Mouse (Mus musculus) G1E (cell line): Measurements from ENCODE around the gene Fam20b.

Source experiments
- CTCF ChIP-seq: IDR thresholded peaks from 2 replicates; pipeline ENCODE4 v1.5.1; 2012; ENCODE audit warnings: low read depth, low read length, inconsistent platforms, mixed read lengths
- GATA1 ChIP-seq: IDR thresholded peaks from 2 replicates; pipeline ENCODE4 v1.6.1; 2012; ENCODE audit warnings: borderline replicate concordance, low read length, inconsistent platforms, mixed read lengths
- GATA2 ChIP-seq: IDR thresholded peaks from 2 replicates; pipeline ENCODE4 v1.6.1; 2012; ENCODE audit warnings: low read depth, low read length, inconsistent platforms, borderline replicate concordance
- POLR2AphosphoS5 ChIP-seq: IDR thresholded peaks from 2 replicates; pipeline ENCODE4 v1.6.1; 2012; ENCODE audit warnings: low read depth, low read length, inconsistent platforms; ENCODE audit not compliant: insufficient replicate concordance
- TAL1 ChIP-seq: conservative IDR thresholded peaks from 2 replicates; pipeline ENCODE4 v1.6.1; 2012; ENCODE audit warnings: low read depth, low read length, inconsistent platforms, mixed read lengths

GRCm38 (mm10) chr1:156727234-156728108 is 8.6 kb upstream of the Fam20b start:
- TF ChIP-seq CTCF (no peak), POLR2AphosphoS5 (no peak), TAL1 (no peak), GATA1 (no peak), GATA2 (no peak)
